Mouse (Mus musculus) ES-E14 (cell line): ENCODE results near the gene Rassf5.

ENCODE experiments used
- MAFK ChIP-seq: IDR thresholded peaks from 2 replicates; pipeline ENCODE4 v1.6.1; 2014; ENCODE audit warnings: mild to moderate bottlenecking, low read depth, low read length, inconsistent platforms; ENCODE audit not compliant: insufficient read depth
- ZC3H11A ChIP-seq: IDR thresholded peaks from 2 replicates; pipeline ENCODE4 v1.6.1; 2012; ENCODE audit warnings: low read depth, mild to moderate bottlenecking, inconsistent platforms, low read length, borderline replicate concordance
- ZNF384 ChIP-seq: IDR thresholded peaks from 2 replicates; pipeline ENCODE4 v1.6.1; 2012; ENCODE audit warnings: low read depth, low read length, inconsistent platforms

DNA sequence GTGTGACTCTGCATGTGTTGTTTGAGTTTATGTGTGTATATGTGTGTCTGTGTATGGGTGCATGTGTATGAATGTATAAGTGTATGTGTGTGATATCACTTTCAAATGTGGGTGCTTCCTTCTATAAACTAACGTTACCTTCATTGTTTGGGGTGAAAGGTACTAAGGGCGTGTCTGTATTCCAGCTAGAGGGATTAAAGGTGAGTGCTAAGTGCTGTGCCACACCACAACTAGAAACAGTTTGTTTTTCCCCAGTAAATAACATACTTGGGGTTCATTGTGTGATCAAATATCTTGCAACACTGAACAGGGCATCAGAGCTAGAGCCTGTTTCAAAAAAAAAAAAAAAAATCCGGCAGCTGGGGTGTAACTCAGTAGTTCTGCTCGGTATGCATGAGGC lies 36.7 kb upstream of the Rassf5 start:
- TF ChIP-seq ZNF384 (no peak), MAFK (no peak), ZC3H11A (no peak)
